Mouse (Mus musculus) left cerebral cortex, postnatal 36 days (tissue): ENCODE results near the gene Nav2. TPM values are rescaled to one million over a fixed set of nuclear protein-coding genes. Genes with fewer than 3 reads are reported as not detected.
A peak's percentile ranks its signal among the peaks of the same experiment; 100 is the strongest.

Experiments
- DNase-seq, 2 experiments: peaks; one replicate each; pipeline ENCODE4 v3.0.0; 2021 to 2022; ENCODE audit warnings: low spot score in 2 of 2, mixed read lengths in 1 of 2
- intact Hi-C: fragments of 180-260 bp; cut with DNase I; formaldehyde crosslinking; loops from one replicate; pipeline ENCODE4 v1.15.1; 2025
- total RNA-seq, 2 experiments: library from RNA; stranded (reverse); gene quantifications; 2 replicates each; pipeline ENCODE4 v1.2.3; 2021

Gene Nav2
- total RNA-seq, 2 experiments from 2014 or later, result 62.0 to 120 TPM

DNA sequence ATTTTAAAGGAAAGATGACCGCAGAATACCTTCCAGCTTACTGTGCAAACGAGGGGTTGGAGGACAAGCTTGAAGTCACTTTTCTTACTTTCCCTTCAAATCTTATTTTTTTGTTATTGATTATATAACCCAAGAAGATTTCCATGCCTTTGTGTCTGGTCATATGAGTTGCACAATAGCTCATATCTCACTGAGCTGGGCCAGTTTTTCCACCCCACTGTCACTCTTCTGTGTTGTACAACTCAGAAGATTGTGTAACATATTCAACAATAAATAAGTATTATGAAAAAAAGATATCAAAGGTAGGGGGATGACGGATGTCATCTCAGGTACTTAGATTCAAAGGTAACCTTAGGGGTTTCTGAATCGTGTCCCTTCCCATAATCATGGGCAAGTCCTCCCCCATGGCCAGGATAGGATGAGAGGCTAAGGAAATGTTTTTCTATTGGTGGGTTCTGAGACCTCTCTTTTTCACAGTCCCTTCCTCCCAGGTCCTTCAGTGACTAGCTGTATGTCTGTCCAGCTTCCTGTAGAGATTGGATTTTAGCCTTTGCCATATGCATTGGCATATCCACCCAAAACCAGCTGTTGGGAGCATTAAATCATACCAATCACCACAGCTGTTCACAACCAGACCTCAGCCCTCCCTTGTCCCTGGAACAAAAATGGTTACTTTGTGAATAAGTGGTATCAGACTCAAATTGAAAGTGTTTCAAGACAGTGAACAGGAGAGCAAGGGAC is 24.8 kb upstream of the Nav2 start:
- no peak for DNase-seq
- intact Hi-C loops, result loop anchor here (10.0 kb wide), 1 partner anchor 381 kb away; no protein-coding TSS in a partner anchor

- intact Hi-C loops, result loop anchor here (10.0 kb wide), 1 partner anchor 381 kb away; no protein-coding TSS in a partner anchor
- DNase-seq, result no peak
Measured at GRCm38 (mm10) chr7:48884266-48884611, 24.3 kb upstream of the Nav2 start.

DNA sequence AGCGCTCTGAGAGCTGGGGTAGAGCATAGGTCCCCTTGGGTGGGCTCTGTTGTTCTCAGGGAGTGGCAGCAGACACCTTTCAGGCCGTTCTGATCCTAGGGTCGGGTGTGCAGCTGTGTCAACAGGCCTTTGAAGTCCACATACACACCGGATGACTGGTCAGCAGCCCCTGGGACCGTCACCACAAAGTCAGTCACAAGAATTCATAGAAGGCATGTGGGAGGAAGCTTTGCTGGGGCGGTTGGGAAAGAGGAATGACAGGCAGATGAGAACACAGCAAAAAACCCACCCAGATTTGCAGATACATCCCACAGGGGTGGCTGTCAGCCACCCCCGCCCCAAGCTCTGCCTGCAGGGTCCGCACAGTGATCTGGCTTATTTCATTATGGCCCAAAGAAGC is 20.5 kb upstream of the Nav2 start:
- DNase-seq, result no peak
- intact Hi-C loops, result loop anchor here (10.0 kb wide), 1 partner anchor 377 kb away; no protein-coding TSS in a partner anchor

- DNase-seq, result no peak
- intact Hi-C loops, result loop anchor here (10.0 kb wide), 1 partner anchor 376 kb away; no protein-coding TSS in a partner anchor
Measured at GRCm38 (mm10) chr7:48888751-48889150, 19.8 kb upstream of the Nav2 start.

- no peak for DNase-seq
- intact Hi-C loops, result no loop called here
Measured at GRCm38 (mm10) chr7:48891029-48891428, 17.5 kb upstream of the Nav2 start.

DNA sequence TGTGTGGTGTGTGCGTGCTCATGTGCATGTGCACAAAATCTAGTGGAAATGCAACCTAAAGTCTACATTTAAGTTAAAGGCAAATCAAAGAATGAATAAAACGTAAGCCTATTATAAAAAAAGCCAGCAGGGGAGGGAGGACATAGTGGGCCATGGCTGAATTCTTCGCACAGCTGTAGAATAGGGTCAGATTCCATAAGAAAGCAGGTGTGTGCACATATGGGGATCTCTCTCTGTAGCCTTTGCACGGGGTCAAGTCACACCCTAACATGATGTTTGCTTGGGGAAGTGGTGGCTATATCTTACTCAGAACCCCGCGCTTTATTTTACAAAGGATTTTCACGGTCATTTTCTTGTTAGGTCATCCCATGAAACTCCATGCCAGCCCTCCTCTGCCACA is 15.4 kb upstream of the Nav2 start:
- DNase-seq, result no peak
- intact Hi-C loops, result no loop called here

GRCm38 (mm10) chr7:48894152-48894551 is 14.4 kb upstream of the Nav2 start:
- peak; percentile 62 to 65 for DNase-seq
- intact Hi-C loops, result no loop called here

DNA sequence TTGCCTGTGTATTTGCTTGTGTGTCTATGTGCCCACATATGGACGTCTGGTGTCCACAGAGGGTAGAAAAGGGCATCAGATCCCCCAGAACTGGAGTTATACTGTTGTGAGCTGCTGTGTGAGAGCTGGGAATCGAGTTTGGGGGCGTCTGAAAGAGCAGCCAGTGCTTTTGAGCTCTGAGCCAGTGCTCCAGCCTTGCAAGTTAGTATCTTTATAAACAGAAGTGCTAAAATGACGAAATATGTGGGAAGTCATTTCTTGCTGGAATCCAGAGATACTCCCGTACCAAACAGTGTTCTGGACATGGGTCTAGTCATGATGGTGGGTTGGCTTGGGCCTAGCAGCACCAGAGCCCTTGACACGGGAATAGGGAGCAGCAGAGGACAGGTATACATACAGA is 13.8 kb upstream of the Nav2 start:
- intact Hi-C loops, result loop anchor here (1.0 kb wide), 1 partner anchor 226 kb away; no protein-coding TSS in a partner anchor
- DNase-seq, result no peak

DNA sequence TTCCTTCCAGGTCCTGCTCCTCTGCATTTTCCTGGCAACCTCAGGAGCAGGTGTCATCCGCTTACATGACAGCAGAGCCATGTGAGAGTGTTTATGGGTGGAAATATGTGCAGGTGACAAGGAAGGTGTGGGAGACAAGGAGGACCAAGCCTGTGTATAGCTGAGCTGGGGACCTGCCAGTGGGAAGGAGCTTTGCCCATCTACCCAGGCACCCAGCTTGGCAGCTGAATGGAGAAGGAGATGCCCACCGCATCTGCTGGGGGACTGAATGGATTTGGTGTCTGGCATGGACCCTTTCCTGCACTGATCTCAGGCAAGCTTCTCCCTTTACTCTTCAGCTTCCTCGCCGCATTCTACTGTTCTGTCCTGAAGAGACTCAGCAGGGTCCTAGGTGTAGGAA is 13.0 kb upstream of the Nav2 start:
- intact Hi-C loops, result loop anchor here (1.0 kb wide), 1 partner anchor 225 kb away; no protein-coding TSS in a partner anchor
- peak in 1 of 2 experiments; percentile 10 for DNase-seq

GRCm38 (mm10) chr7:48896051-48896450 is 12.5 kb upstream of the Nav2 start:
- DNase-seq, result no peak
- intact Hi-C loops, result no loop called here

GRCm38 (mm10) chr7:48897539-48898163 is 10.9 kb upstream of the Nav2 start:
- DNase-seq, result no peak
- intact Hi-C loops, result no loop called here

DNA sequence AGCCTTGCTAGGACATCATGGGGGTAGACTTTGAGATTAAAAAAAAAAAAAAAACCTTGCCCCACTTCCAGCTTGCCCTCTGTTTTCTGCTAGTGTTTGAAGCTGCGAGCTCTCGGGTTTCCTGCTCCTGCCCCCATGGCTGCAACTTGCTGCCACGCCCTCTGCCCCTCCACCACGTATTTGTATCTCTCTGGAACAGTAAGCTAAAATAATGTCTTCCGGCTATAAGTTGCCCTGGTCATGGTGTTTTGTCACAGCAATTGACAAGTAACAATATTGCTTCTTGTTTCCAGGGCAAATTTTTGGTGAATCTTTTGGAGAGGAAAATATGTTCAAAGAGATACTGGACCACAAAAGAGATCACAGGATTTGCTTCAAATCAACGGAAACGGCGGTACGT is 10.1 kb upstream of the Nav2 start:
- intact Hi-C loops, result no loop called here
- DNase-seq, result no peak

GRCm38 (mm10) chr7:48900408-48901167 is 7.9 kb upstream of the Nav2 start:
- DNase-seq, result no peak
- intact Hi-C loops, result no loop called here

GRCm38 (mm10) chr7:48902454-48902853 is 6.1 kb upstream of the Nav2 start:
- intact Hi-C loops, result no loop called here
- DNase-seq, result no peak

- DNase-seq, result no peak
- intact Hi-C loops, result no loop called here
Measured at GRCm38 (mm10) chr7:48909342-48909671, 791 bp downstream of the Nav2 start.

DNA sequence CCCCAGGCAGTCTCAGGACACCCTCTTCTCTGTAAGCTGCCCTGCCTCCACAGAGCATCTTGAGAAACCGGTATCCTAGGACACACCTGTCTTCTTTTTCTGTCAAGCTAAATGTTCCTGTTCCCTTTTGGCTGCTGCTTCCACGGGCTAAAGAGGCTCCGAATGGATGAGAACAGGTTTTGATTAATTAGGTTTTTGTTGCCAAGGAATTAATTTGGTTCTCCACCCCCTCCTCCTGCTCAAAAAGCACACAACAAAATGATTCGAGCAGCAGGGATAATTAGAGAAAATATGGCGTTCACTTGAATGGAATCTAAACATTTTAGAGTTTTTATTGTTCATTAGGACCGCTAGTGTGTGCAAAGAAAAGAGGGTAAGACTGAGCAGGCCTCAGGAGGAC is 1.8 kb downstream of the Nav2 start:
- intact Hi-C loops, result no loop called here
- DNase-seq, result no peak

DNA sequence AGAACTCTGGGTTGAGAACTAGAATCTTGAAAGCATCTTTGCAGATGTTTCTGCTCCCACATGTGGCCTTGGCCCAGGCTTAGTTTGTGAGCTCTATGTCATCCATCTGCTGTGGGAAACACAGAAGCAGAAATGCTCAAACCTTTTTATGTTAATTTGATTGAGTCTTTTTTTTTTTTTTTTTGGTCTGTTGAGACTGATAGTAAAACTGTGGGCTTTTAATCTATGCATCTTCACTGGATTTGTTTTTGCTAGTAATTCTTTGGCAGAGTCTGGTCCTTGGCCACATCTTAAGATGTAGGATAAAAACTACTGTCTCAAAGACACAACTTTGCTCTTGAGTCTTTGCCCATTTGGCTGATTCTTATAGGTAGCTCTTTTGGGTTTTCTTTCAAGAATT is 2.6 kb downstream of the Nav2 start:
- intact Hi-C loops, result no loop called here
- no peak for DNase-seq

DNA sequence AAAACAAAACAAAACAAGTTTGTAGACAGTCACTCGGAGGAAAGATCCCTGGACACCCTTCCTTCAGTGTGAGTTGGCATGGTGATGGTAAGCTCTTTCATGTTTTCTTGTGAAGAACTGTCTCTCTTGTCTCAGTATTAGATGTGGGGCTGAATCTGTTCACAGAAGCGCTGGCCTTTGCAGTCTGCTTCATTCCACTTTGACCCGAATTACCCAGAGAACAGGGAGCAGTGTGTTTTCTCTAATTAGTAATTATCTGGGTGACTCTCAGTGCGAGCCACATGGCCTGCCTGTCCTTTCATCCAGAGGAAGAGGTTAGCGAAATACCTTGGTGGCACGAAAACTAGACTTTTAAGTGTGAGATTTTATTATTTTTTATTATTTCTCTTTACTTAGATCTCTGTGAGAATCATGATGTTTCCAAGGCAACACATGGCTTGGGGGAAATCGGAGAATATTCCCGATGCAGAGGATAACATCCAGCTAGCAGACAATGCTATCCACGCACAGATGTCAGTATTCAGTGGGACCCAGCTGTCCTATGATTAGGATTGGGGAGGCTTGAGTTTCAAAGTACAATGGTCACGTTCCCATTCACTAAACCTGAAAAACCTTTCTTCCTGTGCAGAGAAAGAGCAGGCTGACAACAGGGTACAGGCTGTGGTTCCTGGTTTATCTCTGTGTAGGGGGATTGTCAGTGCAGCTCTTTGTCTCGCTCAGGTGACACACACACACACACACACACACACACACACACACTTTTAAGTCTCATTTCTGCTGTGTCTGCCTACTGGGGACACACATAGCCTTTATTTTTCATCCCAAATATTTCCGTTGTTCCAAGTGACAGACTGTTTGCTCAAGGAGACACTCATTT is 6.4 kb downstream of the Nav2 start:
- DNase-seq, result no peak
- intact Hi-C loops, result no loop called here

- intact Hi-C loops, result no loop called here
- DNase-seq, result no peak
Measured at GRCm38 (mm10) chr7:48917463-48917862, 8.9 kb downstream of the Nav2 start.

DNA sequence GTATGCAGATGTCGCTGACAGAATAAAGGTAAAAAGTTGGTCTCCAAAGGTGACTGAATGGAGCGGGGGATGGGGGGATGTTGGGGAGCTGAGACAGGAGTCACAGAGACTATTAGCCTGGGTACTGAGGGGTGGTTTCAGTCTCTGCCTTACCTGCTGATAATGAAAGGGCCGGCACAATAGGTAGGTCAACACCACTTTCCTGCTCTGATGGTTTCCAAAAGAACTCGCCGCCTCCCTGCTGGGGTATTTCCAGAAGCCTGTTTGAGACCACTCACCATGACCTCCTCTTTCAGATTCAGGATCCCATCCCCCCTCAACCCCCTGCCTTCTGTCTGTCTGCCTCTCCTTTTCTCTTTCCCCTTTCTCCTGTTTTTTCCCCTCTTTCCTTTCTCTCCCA is 9.5 kb downstream of the Nav2 start:
- intact Hi-C loops, result no loop called here
- no peak for DNase-seq
